Mouse (Mus musculus) intestine, embryonic 14.5 days (tissue): ENCODE data around the gene Alkbh4. TPM values are rescaled to one million over a fixed set of nuclear protein-coding genes. Genes with fewer than 3 reads are reported as not detected.

Experiments
- ATAC-seq: fragments of 200-750 bp; cut with Nextera tagmentation; replicated peaks from 2 replicates; pipeline ENCODE4 v1.8.0; 2017; ENCODE audit warnings: low read depth, moderate number of reproducible peaks, moderate TSS enrichment, moderate library complexity; ENCODE audit not compliant: low FRiP score, low TSS enrichment
- DNase-seq: peaks from one replicate; pipeline ENCODE4 v3.0.0-alpha.2; 2018; ENCODE audit warnings: low spot score
- H3K27ac ChIP-seq: fragments of 300-500 bp; sonication (generic); 2 replicates; pipeline ENCODE4 v1.5.1; 2014; ENCODE audit warnings: low read depth, mild to moderate bottlenecking, control low read depth
- H3K27me3 ChIP-seq: fragments of 300-500 bp; sonication (generic); replicated peaks from 2 replicates; pipeline ENCODE4 v1.6.1; 2014; ENCODE audit warnings: low read length, control low read depth; ENCODE audit not compliant: control insufficient read depth, insufficient read depth
- H3K36me3 ChIP-seq: fragments of 300-500 bp; sonication (generic); 2 replicates; pipeline ENCODE4 v1.6.1; 2014; ENCODE audit warnings: low read length, control low read depth; ENCODE audit not compliant: control insufficient read depth, insufficient read depth
- H3K4me1 ChIP-seq: fragments of 300-500 bp; sonication (generic); replicated peaks from 2 replicates; pipeline ENCODE4 v1.6.1; 2014; ENCODE audit warnings: low read length, control low read depth, mixed read lengths; ENCODE audit not compliant: control insufficient read depth, insufficient read depth
- H3K4me2 ChIP-seq: fragments of 300-500 bp; sonication (generic); 2 replicates; pipeline ENCODE4 v1.6.1; 2014; ENCODE audit warnings: low read length
- H3K4me3 ChIP-seq: fragments of 300-500 bp; sonication (generic); 2 replicates; pipeline ENCODE4 v1.5.1; 2014; ENCODE audit warnings: low read depth, low read length, control low read depth, mixed read lengths
- H3K9ac ChIP-seq: fragments of 300-500 bp; sonication (generic); 2 replicates; pipeline ENCODE4 v1.6.1; 2014; ENCODE audit warnings: mild to moderate bottlenecking, low read length
- H3K9me3 ChIP-seq: fragments of 300-500 bp; sonication (generic); 2 replicates; pipeline ENCODE4 v1.6.1; 2016; ENCODE audit warnings: low read length, control low read depth; ENCODE audit not compliant: control insufficient read depth
- WGBS: fragments of 180-500 bp; shearing (Covaris S2); extraction: QIAGEN DNeasy Blood & Tissue Kit; methylation state at CpG from one replicate; pipeline ENCODE4 v1.1.7; 2014; 5-methylcytosine and 5-hydroxymethylcytosine counted together
- microRNA-seq: library from miRNA; unstranded; fragments of <30 nt; microRNA quantifications from one replicate; pipeline ENCODE4, GENCODE M21; 2016
- polyA plus RNA-seq: library from polyadenylated mRNA; unstranded; fragments of >200 nt; fragmentation: Nextera tagmentation; extraction: Ambion mirVana; gene quantifications from 2 replicates; pipeline ENCODE4 v1.2.1, GENCODE M21; 2014

Alkbh4 gene
- polyA plus RNA-seq, 1 experiment from 2014 or later = 13.4 TPM

- DNase-seq (no peak), ATAC-seq (no peak)
- no peak overlapping the region for H3K4me3 ChIP-seq
- peaks cover 77% of the 10 kb centered on the region for H3K36me3 ChIP-seq
- whole genome bisulfite sequencing = 86% methylated on average over 6 of the region's 6 CpGs
- no peak overlapping the region for H3K4me2 ChIP-seq
- no peak overlapping the region for H3K9ac ChIP-seq
- no peak overlapping the region for H3K27ac ChIP-seq
- no peaks in the 10 kb centered on the region for H3K27me3 ChIP-seq
- no peaks in the 10 kb centered on the region for H3K4me1 ChIP-seq
- H3K9me3 ChIP-seq = no peaks in the 10 kb centered on the region
These were observed 46.1 kb downstream of the Alkbh4 start for GRCm38 (mm10) chr5:136182049-136182448.

- no peak for DNase-seq
- no peak for ATAC-seq
- no peaks in the 10 kb centered on the region for H3K9me3 ChIP-seq
- no peak overlapping the region for H3K9ac ChIP-seq
- H3K27me3 ChIP-seq = no peaks in the 10 kb centered on the region
- no peak overlapping the region for H3K4me2 ChIP-seq
- WGBS = 85% methylated on average over 4 of the region's 4 CpGs
- H3K27ac ChIP-seq = no peak overlapping the region
- H3K4me1 ChIP-seq = no peaks in the 10 kb centered on the region
- H3K36me3 ChIP-seq = peaks cover 83% of the 10 kb centered on the region
- H3K4me3 ChIP-seq = no peak overlapping the region
These were observed 46.9 kb downstream of the Alkbh4 start for GRCm38 (mm10) chr5:136182830-136183229.

GRCm38 (mm10) chr5:136183766-136184165 lies 47.8 kb downstream of the Alkbh4 start:
- H3K9ac ChIP-seq = no peak overlapping the region
- H3K27ac ChIP-seq = no peak overlapping the region
- no peaks in the 10 kb centered on the region for H3K27me3 ChIP-seq
- no peak overlapping the region for H3K4me2 ChIP-seq
- no peaks in the 10 kb centered on the region for H3K9me3 ChIP-seq
- no peaks in the 10 kb centered on the region for H3K4me1 ChIP-seq
- H3K36me3 ChIP-seq = peaks cover 85% of the 10 kb centered on the region
- ATAC-seq (no peak), DNase-seq (no peak)
- no peak overlapping the region for H3K4me3 ChIP-seq
- WGBS = 96% methylated on average over 7 of the region's 7 CpGs

- DNase-seq = no peak
- 46% methylated on average over 4 of the region's 4 CpGs for WGBS
- no peak overlapping the region for H3K4me2 ChIP-seq
- ATAC-seq = 0 out of 2 replicates have a peak, but pooled peaks have one; percentile 36
- no peaks in the 10 kb centered on the region for H3K27me3 ChIP-seq
- H3K27ac ChIP-seq = no peak overlapping the region
- no peak overlapping the region for H3K4me3 ChIP-seq
- H3K9ac ChIP-seq = no peak overlapping the region
- H3K36me3 ChIP-seq = peaks cover 78% of the 10 kb centered on the region
- no peaks in the 10 kb centered on the region for H3K9me3 ChIP-seq
- no peaks in the 10 kb centered on the region for H3K4me1 ChIP-seq
These were observed 50.8 kb downstream of the Alkbh4 start for GRCm38 (mm10) chr5:136186723-136187122.

Small RNA genes lying within 50 kb of the gene (microRNA-seq; reads per million reads assigned to microRNA genes)
- gene Mir7035 = 1.3 reads per million, percentile 13 among the genes with 10 or more reads in this experiment

Other genes starting within 250 kb of the Alkbh4 start
- gene Hspb1, start 248.2 kb upstream of the Alkbh4 start, polyA plus RNA-seq = 79.9 and 81.7 TPM in 2 replicates
- 93.3 and 95.7 TPM in 2 replicates for gene Ywhag, start 201.5 kb upstream of the Alkbh4 start, polyA plus RNA-seq
- gene Ssc4d, start 161.6 kb upstream of the Alkbh4 start, polyA plus RNA-seq = 2.1 and 2.9 TPM in 2 replicates
- gene Zp3, start 156.0 kb upstream of the Alkbh4 start, polyA plus RNA-seq = not detected in 2 replicates
- gene Dtx2, start 141.3 kb upstream of the Alkbh4 start, polyA plus RNA-seq = 23.2 and 24.6 TPM in 2 replicates
- gene Upk3b, start 97.7 kb upstream of the Alkbh4 start, polyA plus RNA-seq = 52.1 and 53.5 TPM in 2 replicates
- gene Upk3bl, start 81.7 kb upstream of the Alkbh4 start, polyA plus RNA-seq = 0.41 and 1.6 TPM in 2 replicates
- gene Rasa4, start 52.2 kb upstream of the Alkbh4 start, polyA plus RNA-seq = 22.6 and 26.1 TPM in 2 replicates
- gene Polr2j, start 19.5 kb upstream of the Alkbh4 start, polyA plus RNA-seq = 269 and 270 TPM in 2 replicates
- gene Lrwd1, start 72 bp upstream of the Alkbh4 start, polyA plus RNA-seq = 30.6 and 33.7 TPM in 2 replicates
- 6.2 and 7.1 TPM in 2 replicates for gene Orai2, start 34.6 kb downstream of the Alkbh4 start, polyA plus RNA-seq
- 42.0 and 53.1 TPM in 2 replicates for gene Prkrip1, start 62.8 kb downstream of the Alkbh4 start, polyA plus RNA-seq
- 3.1 and 4.2 TPM in 2 replicates for gene Sh2b2, start 110.4 kb downstream of the Alkbh4 start, polyA plus RNA-seq